Mouse (Mus musculus): ENCODE data around the gene Rabep1.

Rabep1 gene

DNA sequence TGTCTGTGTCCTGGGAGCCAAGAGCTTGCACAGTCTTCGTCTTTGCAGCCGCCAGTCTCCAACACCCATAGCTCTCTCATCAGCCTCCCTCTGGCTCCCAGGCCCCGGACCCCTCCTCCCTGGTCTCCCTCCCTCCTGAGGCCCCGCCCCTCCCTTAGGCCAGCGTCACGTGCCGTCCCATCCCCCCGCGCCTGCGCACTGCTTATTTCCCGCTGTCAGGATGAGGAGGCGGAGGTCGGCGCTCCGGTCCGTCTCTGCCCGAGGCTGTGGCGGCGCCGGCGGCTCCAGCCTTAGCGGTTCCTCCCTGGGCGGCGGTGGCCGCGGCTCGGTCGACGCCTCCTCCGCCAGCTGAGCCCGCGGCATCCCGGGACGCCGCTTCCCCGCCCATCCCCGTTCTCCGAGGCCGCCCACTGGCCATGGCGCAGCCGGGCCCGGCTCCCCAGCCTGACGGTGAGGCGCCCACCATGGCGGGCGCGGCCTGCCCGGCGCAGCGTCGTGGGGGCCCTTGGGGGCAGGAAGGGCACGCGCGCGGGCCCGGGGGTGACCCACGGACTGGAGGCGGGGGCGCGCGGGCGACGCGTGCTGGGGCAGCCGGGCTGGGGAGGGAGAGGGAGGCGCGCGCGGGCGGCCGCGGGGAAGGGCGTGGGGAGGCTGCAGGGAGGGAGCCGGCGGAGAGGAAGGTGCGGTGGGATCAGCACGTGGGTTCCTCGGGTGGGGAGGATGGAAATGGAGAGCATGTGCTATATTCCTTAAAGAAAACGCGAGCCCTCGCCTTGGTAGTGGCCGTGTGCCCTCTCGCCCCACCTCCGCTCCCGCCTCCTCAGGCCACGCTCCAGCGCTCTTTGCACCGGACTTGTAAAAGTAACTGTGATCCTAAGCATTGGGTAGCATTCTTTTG lies at the start of gene Rabep1:
Rabep1 (plus strand) TSS at position 220 of the 898 bp plus-strand sequence.
- DNase-seq: peak; percentile 93

DNA sequence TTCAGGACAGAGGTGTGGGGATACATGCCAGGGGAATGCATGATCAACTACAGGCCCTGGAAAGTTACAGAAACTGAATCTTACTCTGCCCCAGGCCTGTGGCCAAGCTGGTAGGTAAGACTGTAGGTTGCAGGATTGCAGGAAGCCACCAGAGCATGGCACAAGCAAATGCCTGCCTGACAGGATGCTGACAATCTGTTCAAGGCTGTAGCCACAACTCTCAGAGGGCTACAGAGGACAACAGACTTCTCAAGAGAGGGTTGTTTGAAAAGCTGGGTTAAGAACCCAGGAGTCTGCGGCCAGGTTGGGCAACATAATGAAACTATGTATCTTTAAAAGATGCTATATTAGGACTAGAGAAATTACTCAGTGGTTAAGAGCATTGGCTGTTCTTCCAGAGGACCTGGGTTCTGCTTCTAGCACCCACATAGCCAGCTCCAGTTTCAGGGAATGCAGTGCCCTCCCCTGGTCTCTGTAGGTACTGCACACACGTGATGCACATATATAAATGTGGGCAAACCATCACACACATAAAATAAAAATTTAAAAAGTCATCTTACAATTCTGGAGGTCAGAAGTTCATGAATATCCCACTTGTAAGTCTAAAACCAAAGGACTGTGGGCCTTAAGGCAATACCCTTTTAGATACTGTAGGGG lies 42.2 kb upstream of the Rabep1 start:
- no peak for DNase-seq

DNA sequence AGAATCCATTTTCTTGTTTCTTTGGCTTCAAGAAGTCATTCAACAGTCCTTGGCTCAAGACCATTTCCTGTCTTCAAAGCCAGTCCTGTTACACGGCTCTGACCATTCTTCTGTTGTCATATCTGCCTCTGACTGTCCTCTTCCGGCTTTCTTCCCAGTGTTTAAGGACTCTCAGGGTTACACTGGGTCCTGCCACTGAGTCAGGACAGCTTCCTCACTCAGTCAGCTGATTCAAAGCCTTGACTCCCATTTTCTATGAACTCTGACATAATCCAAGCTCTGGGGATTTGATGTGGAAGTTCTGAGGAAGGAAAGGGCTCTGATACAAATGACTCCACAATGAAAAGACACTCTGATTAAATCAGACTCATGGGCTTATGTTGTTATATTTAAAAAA lies 41.7 kb upstream of the Rabep1 start:
- DNase-seq: no peak

DNA sequence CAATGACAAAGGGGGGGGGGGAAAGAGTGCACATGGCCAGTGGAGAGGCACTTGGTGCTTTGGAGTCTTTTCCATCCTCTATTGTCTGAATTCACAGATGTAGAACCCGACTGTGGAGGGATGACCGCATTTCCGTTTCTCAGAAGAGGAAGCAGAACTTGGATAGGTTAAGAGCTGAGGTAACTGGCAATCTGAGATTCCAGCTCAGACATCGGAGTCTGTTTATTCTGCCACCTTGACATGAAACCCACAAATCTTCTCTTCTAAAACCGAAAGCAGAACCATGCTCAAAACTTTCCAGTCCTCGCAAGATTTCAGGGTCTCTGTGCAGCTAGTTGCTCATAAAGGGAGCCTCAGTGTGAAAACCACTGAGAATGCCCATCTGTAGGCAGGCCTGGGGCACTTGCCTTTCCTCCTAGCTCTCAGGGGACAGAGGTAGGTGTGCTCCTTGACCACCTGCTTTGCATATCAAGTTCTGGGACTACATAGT lies 40.8 kb upstream of the Rabep1 start:
- DNase-seq: no peak

DNA sequence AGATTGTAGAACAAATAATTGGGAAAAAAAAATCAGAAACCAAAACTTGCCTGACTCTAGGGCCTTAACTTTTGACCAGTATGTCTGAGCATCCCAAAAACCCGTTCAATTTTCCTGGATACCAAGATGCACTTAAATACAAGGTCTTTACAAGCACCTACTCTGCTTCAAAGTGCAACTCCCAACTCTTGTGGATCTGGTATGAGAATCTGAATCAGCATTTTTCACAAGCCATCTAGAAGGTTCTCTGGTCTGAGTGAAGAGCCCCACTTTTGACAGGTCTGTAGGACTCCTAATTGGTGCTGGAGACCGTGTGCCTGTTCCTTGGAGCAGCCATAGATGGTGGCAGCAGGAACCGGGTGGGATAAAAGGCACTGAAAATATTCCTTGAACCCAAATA lies 40.2 kb upstream of the Rabep1 start:
- DNase-seq: no peak

DNA sequence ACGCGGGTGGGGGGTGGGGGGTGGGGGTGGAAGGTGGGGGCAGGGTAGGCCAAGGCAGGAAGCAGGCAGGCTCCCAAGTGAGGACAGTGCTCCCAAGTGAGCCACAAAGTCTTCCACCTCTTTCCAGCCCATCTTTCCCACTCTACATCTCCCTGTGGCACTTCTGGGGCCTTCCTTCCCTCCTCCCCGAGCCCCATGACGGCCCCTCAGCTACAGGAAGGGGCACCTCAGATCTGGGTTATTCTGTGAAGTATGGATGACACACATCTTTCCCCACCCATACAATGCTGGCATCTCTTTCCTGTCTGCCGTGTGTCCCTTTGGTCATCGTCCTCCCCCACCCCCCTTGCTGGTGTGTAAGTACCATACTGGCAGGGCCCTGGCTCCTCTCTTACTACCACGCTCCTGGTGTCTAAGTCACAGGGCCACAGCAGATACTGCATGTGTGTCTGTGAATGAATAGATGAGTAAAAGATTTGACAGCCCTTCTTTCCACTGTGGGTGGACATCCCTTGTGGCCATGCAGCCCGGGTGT lies 38.9 kb upstream of the Rabep1 start:
- DNase-seq: no peak

DNA sequence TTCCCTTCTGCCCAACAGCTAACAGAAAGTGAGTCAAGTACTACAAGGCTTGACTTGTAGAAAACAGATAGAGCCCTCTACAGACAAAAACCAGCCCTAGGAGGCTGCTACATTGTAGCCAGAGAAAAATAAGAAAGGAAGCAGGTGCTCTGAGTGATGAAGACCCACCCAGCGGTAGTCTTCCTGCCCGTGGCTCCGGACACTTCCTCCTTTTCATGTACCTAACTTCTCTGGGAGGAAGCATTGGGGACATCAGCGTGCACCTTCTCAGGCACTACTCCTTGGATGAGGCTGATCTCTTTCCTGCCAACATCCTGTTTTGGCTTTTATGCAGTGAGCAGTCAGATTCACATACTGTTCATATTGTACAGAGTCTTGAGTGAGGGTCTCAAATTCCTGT lies 37.9 kb upstream of the Rabep1 start:
- no peak for DNase-seq

DNA sequence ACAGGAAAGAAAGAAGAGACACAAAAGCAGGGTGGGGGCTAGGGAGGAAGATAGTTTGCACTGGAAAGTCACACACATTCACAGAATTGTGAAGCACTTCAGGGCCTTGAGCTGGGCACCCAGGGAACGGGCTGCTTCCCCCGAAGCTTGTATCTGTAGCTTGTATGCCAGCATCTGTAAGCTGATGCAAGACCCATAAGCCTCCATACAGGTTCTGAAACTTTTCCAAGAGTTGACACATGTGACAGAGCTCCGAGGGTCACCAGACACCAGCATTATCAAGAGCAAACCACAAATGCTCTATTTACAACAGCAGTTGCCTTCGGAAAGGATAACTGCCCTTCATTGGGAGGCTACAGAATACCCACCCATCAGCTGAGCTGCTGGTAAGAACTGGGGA lies 36.9 kb upstream of the Rabep1 start:
- DNase-seq: no peak

DNA sequence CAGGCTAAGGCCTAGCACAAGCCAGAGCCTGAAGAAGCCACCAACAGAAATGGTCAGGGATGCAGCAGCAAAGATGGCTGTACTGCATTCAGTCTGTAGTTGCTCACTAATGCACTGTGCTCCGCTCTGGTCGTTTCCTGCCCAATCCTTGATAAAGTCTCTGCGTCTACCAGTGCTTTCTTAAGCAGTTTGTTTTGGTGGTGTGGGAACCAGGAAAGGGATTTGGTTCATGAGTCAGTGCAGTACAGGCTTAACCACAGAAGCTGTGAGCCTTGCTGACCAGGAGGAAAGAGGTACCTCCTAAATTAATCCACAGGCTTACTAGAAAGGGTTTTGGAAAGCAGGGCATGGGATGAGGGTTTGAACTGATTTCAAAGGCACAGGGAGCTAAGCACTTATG lies 36.5 kb upstream of the Rabep1 start:
- no peak for DNase-seq

DNA sequence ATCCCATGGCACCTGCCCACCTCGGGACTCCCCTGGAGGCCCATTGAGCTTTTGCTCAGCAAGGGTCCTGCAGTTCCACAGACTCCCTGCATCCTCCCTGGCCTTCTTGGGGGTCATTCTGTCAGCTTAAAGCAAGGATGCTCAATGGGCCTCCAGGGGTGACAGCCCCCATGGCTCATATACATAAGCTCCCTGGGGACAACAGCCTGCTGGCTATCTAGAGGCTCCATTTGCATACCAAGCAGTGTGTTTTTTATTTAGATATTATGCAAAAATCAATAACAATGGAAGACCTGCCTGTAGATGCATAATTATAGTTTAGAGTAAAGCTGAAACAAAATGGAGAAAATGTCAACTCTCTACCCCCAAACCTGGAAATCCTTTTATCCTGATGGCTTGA lies 35.6 kb upstream of the Rabep1 start:
- DNase-seq: no peak

DNA sequence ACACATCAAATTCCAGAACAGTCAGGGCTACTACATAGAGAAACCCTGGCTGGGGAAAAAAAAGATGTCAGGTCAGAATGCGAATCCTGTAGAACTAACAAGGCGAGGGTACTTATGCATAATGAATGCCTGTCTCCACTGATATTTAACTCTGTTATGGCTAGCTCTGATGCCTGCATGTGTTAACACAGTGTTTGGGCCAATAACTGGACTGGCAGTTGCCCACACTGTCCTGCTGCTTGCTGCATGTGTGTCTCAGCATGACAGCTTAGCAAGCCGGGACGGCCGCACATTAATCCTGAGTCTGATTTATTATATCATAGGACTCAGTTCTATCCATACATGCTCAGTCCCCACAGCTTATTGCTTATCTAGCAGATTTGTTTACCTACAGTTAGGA lies 33.5 kb upstream of the Rabep1 start:
- DNase-seq: no peak

DNA sequence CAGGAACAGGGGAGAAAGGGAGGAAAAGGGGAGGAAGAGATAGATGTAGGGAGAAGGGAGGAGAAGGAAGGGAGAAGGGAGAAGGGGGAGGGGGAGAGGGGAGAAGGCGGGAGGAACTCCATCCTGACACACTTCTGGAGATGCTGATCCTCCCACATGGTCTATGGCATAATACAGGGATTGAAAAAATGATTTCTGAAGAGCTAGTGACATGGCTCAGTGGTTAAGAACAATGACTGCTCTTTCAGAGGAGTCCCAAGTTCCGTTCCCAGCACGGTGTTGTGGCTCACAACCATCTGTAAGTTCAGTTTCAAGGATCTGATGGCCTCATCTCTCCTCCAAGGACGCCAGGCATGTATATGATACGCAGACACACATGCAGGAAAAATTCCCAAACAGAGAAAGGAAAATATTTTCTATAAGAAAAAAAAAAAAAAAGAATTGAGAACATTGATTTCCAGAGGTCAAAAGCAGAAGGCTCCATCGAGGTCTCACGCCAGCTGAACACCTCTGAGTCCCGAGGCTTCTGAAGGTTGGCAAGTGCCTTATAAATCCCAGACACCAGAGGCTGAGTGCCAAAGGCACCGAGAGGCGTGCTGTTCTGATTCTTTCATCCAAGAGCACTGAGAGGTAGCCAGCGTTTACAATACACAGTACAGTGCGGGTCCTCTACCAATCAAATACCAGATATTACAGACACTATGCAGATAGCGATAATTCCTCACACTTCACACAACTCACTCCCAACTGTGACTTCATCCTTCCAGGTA lies 32.9 kb upstream of the Rabep1 start:
- DNase-seq: no peak

DNA sequence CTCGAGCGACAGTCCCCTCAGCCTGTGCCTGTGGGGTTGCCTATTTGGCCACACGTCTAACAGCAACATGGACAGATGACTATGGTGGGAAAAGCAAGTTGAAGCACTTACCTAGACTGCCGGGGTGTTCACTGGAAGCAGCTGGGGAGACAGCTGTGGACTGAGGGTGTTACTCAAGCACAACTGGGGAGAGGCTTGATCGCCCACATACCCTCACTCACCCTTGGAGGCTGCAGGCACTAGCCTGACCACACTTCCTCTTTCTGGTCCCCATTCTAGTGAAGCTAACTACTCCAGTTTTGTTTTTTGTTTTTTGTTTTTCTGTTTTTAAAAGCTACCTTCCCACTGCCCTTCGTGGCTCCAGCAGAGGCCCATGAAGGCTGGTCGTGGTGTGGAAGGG lies 32.2 kb upstream of the Rabep1 start, which contains the start of gene Scimp:
Scimp (minus strand) TSS at position 222 of the 400 bp plus-strand sequence.
- DNase-seq: no peak

DNA sequence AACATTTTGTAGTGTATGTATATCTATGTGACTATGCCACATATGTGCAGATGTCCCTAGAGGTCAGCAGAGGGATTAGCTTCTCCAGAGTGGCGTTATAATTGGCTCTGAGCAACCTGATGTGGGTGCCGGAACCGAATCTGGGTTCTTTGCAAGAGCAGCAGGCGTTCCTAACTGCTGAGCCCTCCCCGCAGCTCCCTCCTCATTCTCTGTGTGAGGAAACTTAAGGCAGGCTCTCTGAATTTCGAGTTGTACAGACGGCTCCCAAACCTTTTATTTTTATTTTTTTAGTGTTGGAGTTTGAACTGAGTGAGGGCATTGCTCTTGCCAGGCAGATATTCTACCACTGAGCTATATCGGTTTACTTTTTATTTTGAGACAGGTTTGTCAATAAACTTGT lies 29.5 kb upstream of the Rabep1 start:
- DNase-seq: no peak

DNA sequence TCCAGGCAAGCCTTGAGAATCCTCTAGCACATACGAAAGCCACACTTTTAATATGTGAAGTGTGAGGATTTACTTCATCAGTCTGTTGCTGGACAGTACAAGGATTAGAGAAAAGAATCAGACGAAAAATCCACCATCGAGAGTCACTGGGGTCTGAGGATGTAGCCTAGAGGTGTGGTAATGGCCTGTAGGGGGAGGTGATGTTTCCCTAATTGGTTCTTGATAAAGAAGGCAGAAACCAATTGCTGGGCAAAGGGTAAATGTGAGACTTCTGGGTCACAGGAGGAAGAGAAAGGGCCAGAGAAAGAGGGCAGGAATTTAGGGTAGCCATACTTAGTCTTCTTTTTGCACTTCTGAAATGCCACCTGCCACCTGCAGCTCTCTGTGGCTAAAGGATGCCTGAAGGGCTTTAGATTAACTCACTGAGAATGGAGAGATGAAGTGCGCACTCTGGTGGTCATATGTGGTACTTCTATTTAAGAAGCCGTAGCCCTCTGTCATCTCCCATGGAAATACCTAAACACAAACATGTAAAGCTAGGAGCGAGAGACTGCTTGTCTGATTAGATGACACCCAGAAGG lies 29.0 kb upstream of the Rabep1 start:
- peak; percentile 21 for DNase-seq

DNA sequence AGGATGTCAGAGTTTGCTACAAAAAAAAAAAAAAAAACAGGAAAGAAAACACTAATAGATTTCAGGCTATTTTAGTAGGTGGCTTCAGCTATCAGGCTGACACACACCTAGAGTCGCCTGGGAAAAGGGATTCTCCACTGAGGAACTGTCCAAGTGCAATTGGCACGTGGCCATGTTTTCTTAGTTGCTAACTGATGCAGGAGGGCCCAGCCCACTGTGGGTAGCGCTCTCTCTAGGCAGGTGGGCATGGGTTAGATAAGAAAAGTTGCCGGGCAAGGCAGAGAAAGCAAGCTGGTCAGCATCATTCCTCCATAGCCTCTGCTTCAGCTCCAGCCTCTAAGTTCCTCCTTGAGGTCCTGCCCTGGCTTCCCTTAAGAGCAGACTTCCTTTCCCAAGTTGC lies 27.8 kb upstream of the Rabep1 start:
- DNase-seq: no peak

DNA sequence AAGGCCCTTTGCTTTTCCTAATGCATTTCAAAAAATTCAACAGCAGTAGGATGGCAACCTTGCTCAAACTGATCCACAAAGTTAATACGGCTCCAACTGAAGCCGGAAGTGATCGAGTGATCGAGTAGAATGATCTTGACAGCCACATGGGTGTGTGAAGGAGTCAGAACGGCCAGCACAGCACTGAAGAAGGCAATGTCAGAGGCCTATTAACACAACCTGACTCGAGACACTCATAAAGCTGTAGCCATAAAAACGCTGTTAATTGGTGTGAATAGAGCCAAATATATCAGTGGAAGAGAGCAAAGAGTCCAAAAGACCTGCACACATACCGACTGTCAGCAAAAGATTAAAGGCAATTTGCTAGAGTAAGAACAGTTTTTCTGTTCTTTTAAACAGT lies 24.5 kb upstream of the Rabep1 start:
- no peak for DNase-seq

DNA sequence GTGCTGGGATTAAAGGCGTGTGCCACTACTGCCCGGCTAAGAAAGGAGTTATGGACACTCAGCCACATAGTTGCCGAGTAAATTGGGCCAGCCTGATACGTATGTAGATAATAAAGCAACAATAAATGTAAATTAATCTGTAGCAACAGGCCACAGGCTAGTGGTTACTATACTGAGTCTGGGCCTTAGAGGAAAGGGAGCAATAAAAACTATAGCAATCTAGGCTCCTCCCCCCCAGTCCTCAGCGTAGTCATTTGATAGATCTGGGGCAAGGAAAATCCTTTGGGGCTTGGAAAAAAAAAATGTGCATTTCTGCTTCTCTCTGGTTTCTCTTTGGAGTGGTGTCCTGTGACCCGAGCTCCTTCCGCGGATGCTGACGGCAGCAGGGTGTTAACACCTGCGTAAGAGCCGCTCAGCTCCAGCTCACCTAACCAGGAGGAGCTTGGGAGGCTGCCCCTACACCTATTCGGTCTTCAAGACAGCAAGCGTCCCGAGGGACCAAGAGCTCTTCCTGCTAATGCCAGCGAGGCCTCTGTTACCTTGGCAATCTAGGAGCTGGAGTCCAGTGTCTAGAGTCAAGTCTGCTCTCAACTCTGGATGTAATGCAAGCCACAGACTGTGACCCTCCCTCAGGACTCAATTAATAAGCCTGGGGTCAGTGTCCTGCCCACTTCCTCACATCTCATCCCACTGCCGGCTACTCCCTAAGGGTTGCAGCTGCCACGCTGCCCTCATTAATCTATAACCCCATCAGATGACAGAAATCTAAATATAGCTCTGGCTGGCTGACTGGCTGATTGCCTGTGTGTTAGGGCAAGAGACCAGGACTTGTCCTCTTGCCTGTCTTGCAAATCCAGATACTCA lies 22.6 kb upstream of the Rabep1 start:
- no peak for DNase-seq

DNA sequence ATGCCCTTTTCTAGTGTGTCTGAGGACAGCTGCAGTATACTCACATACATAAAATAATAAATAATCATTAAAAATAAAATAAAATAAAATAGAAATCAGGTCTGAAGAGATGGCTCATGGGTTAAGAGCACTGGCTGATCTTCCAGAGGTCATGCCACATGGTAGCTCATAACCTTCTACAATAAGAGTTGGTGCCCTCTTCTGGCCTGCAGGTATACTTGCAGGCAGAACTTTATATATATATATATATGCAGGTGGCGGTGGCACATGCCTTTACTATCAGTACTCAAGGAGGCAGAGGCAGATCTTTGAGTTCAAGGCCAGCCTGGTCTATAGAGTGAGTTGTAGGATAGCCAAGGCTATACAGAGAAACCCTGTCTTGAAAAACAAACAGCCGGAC lies 18.4 kb upstream of the Rabep1 start:
- no peak for DNase-seq

DNA sequence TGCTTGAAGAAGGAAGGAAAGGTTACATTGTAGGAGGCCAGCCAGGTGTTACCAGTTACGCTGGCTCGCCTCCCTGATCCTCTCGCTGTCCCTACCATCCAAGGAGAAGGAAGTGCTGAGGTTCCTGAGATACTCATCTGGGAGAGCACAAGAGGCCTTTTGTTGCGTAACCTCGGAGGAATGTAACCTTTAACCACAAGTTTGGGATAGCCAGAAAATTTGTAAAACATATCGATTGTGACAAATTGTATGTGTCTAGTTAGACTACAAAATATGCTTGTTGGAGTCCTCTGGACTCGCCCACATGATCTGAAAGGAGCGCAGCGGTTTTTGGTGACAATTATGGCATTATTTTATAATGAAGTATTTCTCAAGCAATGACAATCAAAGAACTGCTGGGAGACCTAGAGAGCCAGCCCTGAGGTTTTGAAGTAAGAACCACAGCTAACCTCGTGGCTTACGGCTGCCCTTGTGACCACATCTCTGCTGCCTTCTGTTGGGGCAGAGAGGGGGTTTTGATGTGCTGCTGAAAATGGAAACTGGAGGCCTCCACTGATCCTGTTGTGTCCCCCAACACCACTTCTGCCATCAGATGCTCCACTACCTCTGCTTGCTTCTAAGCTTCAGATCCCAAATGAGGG lies 15.5 kb upstream of the Rabep1 start:
- DNase-seq: no peak

DNA sequence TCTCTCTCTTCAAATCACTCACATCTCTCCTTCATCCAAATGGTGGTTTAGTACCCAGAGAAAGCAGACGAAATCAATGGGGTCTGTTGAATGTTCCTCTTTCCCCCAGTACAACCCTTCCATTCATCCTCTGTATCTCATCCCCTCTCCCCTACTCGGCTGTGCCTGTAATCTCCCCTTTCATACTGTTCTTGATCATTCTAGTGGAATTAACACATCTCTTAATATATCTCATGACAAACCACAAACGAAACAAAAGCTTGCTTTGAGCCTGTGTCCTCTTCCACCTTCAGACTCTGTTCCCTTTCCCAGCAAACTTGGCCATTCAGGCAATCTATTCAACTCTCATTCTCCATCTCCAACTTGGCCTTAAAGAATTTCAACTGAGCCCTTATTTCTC lies 13.4 kb upstream of the Rabep1 start:
- DNase-seq: no peak
